Mouse (Mus musculus) limb, embryonic 11.5 days (tissue): ENCODE data around the gene Slc41a2. TPM values are rescaled to one million over a fixed set of nuclear protein-coding genes. Genes with fewer than 3 reads are reported as not detected.
"Not testable (repeated sequence)": the region's sequence is repeated elsewhere in the genome, so short reads cannot be mapped to it uniquely, and the experiment has no call there.

ENCODE experiments used
- ATAC-seq: fragments of 200-750 bp; cut with Nextera tagmentation; 2 replicates; pipeline ENCODE4 v1.8.0; 2017; ENCODE audit warnings: low read depth; ENCODE audit not compliant: insufficient number of reproducible peaks, low FRiP score, low TSS enrichment
- DNase-seq: peaks from one replicate; pipeline ENCODE4 v3.0.0-alpha.2; 2015; ENCODE audit warnings: low spot score
- H3K27ac ChIP-seq: fragments of 300-500 bp; sonication (generic); replicated peaks from 2 replicates; pipeline ENCODE4 v1.5.1; 2014; ENCODE audit warnings: low read depth, mild to moderate bottlenecking, low read length
- H3K27me3 ChIP-seq: fragments of 300-500 bp; sonication (generic); 2 replicates; pipeline ENCODE4 v1.6.1; 2014; ENCODE audit warnings: mild to moderate bottlenecking, low read length, mixed read lengths; ENCODE audit not compliant: control insufficient read depth, insufficient read depth
- H3K36me3 ChIP-seq: fragments of 300-500 bp; sonication (generic); 2 replicates; pipeline ENCODE4 v1.6.1; 2014; ENCODE audit warnings: mild to moderate bottlenecking, low read length, moderate library complexity, mixed read lengths; ENCODE audit not compliant: control insufficient read depth, insufficient read depth
- H3K4me1 ChIP-seq: fragments of 300-500 bp; sonication (generic); 2 replicates; pipeline ENCODE4 v1.6.1; 2014; ENCODE audit warnings: low read length, mixed read lengths; ENCODE audit not compliant: control insufficient read depth, insufficient read depth
- H3K4me2 ChIP-seq: fragments of 300-500 bp; sonication (generic); 2 replicates; pipeline ENCODE4 v1.6.1; 2014; ENCODE audit warnings: low read depth, mild to moderate bottlenecking, moderate library complexity; ENCODE audit not compliant: severe bottlenecking
- H3K4me3 ChIP-seq: fragments of 300-500 bp; sonication (generic); 2 replicates; pipeline ENCODE4 v1.5.1; 2014; ENCODE audit warnings: low read depth, low read length
- H3K9ac ChIP-seq: fragments of 300-500 bp; sonication (generic); 2 replicates; pipeline ENCODE4 v1.6.1; 2014; ENCODE audit warnings: mild to moderate bottlenecking, low read length
- H3K9me3 ChIP-seq: fragments of 300-500 bp; sonication (generic); 2 replicates; pipeline ENCODE4 v1.6.1; 2016; ENCODE audit warnings: low read length; ENCODE audit not compliant: control insufficient read depth
- WGBS: fragments of 180-500 bp; shearing (Covaris S2); extraction: QIAGEN DNeasy Blood & Tissue Kit; methylation state at CpG from one replicate; pipeline ENCODE4 v1.1.7; 2014; 5-methylcytosine and 5-hydroxymethylcytosine counted together
- polyA plus RNA-seq: library from polyadenylated mRNA; unstranded; fragments of >200 nt; fragmentation: Nextera tagmentation; extraction: Ambion mirVana; gene quantifications from 2 replicates; pipeline ENCODE4 v1.2.1, GENCODE M21; 2014

The Slc41a2 gene
- polyA plus RNA-seq, 1 experiment from 2014 or later: 0.59 TPM

DNA sequence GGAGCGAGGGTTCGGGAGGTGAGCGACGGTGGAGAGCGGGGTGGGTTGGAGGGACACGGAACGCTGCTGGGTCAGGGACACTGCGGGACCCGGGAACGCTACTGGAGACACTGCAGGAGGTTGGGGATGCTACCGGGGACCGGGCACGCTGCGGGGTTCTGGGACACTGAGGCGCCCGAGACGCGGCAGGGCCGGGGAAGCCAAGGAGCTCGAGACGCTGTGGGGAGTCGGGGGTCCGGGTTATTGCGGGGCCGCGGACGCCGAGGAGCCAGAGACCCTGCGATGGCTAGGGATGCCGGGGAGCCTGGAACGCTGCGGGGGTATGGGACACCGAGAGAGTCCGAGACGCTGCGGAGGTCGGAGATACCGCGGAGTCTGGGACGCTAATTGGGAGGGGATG, 22.7 kb upstream of the Slc41a2 start:
- Histone ChIP-seq H3K36me3 (peaks cover 2% of the 10 kb centered on the region; the same call in 1 of the 2 replicates), H3K27ac (peak overlapping the region; percentile 42; the same call in 1 of the 2 replicates), H3K4me1 (peaks cover 3% of the 10 kb centered on the region; the same call in 1 of the 2 replicates), H3K4me2 (peak overlapping the region; percentile 71), H3K4me3 (peak overlapping the region; percentile 80), H3K27me3 (no peaks in the 10 kb centered on the region), H3K9me3 (no peaks in the 10 kb centered on the region), H3K9ac (peak overlapping the region; percentile 82)
- DNase-seq (no peak), ATAC-seq (peak; percentile 70)
- under 1% methylated on average over 40 of the region's 40 CpGs for WGBS

DNA sequence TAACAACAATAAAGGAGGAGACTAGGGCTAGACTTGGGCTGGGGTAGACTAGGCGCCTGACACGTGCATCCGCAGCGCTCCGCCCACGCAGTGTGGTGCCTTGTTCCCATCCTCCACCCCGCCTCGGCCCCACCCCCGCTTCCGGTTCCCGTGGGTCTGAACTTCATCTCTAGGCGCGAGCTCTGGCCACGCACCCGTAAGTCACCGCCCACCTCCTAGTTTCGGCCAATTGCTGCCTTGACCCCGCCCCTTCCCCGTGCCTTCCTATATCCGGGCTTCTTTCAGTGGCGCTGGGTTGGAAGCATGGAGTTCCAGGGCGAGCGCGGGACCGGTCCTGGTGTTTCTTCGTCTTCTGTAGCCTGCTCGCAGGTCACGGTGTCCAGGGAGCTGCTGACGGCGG, 22.3 kb upstream of the Slc41a2 start, which contains the start of gene D10Wsu102e:
TSS of gene D10Wsu102e (plus strand) at position 266 of the 400 bp plus-strand sequence.
- H3K27me3 ChIP-seq: no peaks in the 10 kb centered on the region
- peak within 1 kb of the TSS; percentile 82 for H3K9ac ChIP-seq
- H3K9me3 ChIP-seq: no peaks in the 10 kb centered on the region
- under 1% methylated on average over 30 of the region's 30 CpGs for WGBS
- peak within 1 kb of the TSS; percentile 80 for H3K4me3 ChIP-seq
- ATAC-seq (peak; percentile 98), DNase-seq (peak; percentile 98)
- peaks cover 2% of the 10 kb centered on the region; the same call in 1 of the 2 replicates for H3K36me3 ChIP-seq
- H3K4me1 ChIP-seq: peaks cover 3% of the 10 kb centered on the region; the same call in 1 of the 2 replicates
- peak within 1 kb of the TSS; percentile 42; the same call in 1 of the 2 replicates for H3K27ac ChIP-seq
- peak within 1 kb of the TSS; percentile 71 for H3K4me2 ChIP-seq

DNA sequence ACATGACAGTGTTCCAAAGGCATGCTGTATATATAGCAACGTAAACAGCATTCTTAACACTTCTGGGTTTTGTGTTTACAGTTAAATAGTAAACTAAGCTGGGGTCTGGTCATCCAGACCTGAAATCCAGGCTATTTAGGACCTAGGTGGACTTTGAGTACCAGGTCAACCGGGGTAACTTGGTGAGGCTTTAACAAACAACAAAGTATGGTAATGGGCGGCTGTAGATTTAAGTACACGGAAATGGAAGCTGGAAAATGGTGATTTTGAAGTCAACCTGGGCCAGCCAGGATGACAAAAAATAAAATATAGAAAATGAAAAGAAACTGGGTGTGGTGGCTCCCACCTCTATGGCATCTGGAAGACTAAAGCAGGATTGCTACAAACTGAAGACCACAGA, 21.8 kb upstream of the Slc41a2 start:
- H3K4me2 ChIP-seq: peak overlapping the region; percentile 71
- H3K4me1 ChIP-seq: peaks cover 3% of the 10 kb centered on the region; the same call in 1 of the 2 replicates
- peak overlapping the region; percentile 27; the same call in 1 of the 2 replicates for H3K9ac ChIP-seq
- ATAC-seq (peak; percentile 3; the same call in 1 of the 2 replicates), DNase-seq (no peak)
- WGBS: 83% methylated on average over 4 of the region's 4 CpGs
- peak overlapping the region; percentile 80 for H3K4me3 ChIP-seq
- no peak overlapping the region for H3K27ac ChIP-seq
- no peaks in the 10 kb centered on the region for H3K27me3 ChIP-seq
- H3K36me3 ChIP-seq: 0 out of 2 replicates have a peak, but pooled peaks cover 2% of the 10 kb centered on the region
- no peaks in the 10 kb centered on the region for H3K9me3 ChIP-seq

DNA sequence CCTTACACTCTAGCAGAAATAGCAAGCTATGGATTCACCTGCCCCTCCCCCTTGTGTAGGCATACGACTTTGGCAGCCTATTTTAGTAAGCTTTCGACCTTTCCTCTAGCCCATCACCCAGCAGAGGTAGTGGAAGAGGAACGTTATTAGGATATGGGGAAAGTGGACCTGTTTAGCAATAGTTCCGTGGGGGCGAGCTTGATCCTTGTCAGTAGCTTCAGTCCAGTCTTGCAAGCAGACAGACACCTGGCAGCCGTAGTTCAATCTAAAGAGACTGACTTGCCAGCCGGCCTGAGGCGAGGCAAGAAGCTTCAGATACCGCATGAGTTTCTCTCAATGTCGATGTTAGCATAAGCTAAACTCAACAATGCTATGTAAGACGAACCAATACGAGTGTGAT, 18.7 kb upstream of the Slc41a2 start:
- no peak overlapping the region for H3K4me3 ChIP-seq
- no peak overlapping the region for H3K4me2 ChIP-seq
- DNase-seq (no peak), ATAC-seq (no peak)
- no peaks in the 10 kb centered on the region; the same call in 1 of the 2 replicates for H3K4me1 ChIP-seq
- no peak overlapping the region for H3K27ac ChIP-seq
- H3K9ac ChIP-seq: no peak overlapping the region
- no peaks in the 10 kb centered on the region for H3K27me3 ChIP-seq
- H3K9me3 ChIP-seq: no peaks in the 10 kb centered on the region
- no peaks in the 10 kb centered on the region for H3K36me3 ChIP-seq
- 80% methylated on average over 12 of the region's 12 CpGs for WGBS

DNA sequence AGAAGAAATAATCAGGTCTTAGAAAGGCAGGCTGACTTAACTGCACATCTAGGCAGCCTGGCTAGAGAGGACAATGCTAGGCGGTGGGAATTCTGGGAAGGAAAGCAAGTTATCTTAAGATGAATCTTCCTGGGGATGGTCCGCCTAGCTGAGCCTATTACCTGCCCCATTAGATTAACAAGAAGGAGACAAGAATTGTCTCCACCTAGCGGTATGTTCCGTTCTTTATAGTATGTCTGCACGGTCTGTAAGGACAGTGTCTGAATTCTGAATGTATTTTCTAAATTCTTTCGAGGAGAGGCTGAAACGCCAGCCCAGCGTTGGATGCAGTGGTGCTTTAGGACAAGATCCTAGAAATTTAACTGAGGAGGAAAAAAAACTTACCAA, 16.6 kb upstream of the Slc41a2 start:
- WGBS: 73% methylated on average over 8 of the region's 8 CpGs
- Histone ChIP-seq H3K27ac (no peak overlapping the region), H3K36me3 (no peaks in the 10 kb centered on the region), H3K4me2 (no peak overlapping the region), H3K4me1 (no peaks in the 10 kb centered on the region), H3K27me3 (no peaks in the 10 kb centered on the region), H3K9me3 (no peaks in the 10 kb centered on the region), H3K4me3 (no peak overlapping the region), H3K9ac (no peak overlapping the region)
- ATAC-seq (no peak), DNase-seq (no peak)

DNA sequence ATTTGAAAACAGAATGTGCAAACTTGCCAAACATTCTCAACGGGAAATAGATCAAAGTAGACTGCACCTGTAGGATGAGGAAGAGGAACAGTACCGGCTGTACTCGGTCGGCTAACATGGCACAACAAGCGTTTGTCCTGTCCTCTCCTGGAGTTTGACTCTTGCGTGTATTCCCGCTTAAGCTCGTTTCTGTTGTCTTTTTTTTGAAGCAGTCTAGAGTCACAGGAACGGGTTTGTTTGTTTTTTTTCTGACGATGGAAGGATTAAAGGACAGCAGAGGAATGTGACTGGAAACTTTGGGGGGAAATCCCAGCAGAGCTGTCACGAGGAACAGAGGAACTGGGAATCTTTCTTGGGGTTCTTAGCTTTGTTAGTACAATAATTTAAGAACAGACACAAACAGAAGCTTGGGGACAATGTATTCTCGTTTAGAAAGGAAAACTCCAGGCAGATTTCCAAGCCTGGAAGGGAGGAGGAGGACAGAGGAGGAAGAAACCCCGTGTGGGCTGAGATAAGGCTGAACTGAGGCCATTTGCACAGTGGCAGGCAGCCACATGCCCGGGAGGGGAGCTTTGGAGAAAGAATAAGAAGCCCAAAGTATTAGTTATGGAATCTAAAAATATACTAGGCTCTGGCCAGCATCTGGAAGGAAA, 16.1 kb upstream of the Slc41a2 start:
- Histone ChIP-seq H3K36me3 (no peaks in the 10 kb centered on the region), H3K27me3 (no peaks in the 10 kb centered on the region), H3K4me3 (no peak overlapping the region), H3K4me1 (no peaks in the 10 kb centered on the region), H3K9ac (no peak overlapping the region), H3K27ac (no peak overlapping the region), H3K9me3 (no peaks in the 10 kb centered on the region), H3K4me2 (no peak overlapping the region)
- WGBS: 59% methylated on average over 14 of the region's 14 CpGs
- ATAC-seq: no peak
- no peak for DNase-seq

DNA sequence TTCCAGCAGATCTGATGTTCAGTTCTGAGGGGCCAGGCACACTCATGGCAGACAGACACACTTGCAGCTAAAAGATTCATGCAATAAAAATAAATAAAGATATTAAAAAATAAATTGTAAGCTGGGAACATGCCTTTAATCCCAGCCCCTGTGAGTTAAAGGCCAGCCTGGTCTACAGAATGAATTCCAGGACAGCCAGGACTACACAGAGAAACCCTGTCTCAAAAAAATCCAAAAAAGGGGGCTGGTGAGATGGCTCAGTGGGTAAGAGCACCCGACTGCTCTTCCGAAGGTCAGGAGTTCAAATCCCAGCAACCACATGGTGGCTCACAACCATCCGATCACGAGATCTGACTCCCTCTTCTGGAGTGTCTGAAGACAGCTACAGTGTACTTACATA, 14.1 kb upstream of the Slc41a2 start:
- not testable (repeated sequence) for H3K4me3 ChIP-seq, ATAC-seq, H3K4me1 ChIP-seq, H3K36me3 ChIP-seq, H3K9ac ChIP-seq, DNase-seq, H3K9me3 ChIP-seq, H3K27me3 ChIP-seq, H3K4me2 ChIP-seq, H3K27ac ChIP-seq
- 78% methylated on average over 4 of the region's 4 CpGs for WGBS

DNA sequence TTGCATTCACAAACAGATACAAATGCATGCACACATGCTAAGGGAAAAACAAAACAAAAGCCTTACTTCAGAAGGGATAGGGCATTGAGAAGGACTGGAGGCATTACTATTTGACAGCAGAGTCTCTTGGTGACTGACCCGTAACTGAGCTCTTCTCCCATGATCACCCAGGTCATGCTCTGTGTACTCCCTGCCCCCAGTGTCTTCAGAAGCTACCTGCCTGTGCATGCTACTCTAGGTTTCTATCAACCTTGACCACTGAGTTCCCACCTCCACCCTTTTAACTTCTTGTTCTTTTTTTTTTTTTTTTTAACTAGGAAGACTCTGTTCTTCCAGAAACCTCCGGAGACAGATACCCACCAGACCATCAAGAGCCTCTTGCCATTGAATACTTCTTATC, 13.0 kb upstream of the Slc41a2 start:
- no peak overlapping the region for H3K4me3 ChIP-seq
- no peak overlapping the region for H3K4me2 ChIP-seq
- no peaks in the 10 kb centered on the region for H3K36me3 ChIP-seq
- no peak for ATAC-seq
- H3K27me3 ChIP-seq: no peaks in the 10 kb centered on the region
- no peak overlapping the region for H3K27ac ChIP-seq
- no peaks in the 10 kb centered on the region for H3K9me3 ChIP-seq
- WGBS: 88% methylated on average over 2 of the region's 2 CpGs
- DNase-seq: no peak
- H3K9ac ChIP-seq: no peak overlapping the region
- H3K4me1 ChIP-seq: no peaks in the 10 kb centered on the region
